Comparison of ENCODE assay signal across 15 mouse cellular contexts in the genomic region with DNA sequence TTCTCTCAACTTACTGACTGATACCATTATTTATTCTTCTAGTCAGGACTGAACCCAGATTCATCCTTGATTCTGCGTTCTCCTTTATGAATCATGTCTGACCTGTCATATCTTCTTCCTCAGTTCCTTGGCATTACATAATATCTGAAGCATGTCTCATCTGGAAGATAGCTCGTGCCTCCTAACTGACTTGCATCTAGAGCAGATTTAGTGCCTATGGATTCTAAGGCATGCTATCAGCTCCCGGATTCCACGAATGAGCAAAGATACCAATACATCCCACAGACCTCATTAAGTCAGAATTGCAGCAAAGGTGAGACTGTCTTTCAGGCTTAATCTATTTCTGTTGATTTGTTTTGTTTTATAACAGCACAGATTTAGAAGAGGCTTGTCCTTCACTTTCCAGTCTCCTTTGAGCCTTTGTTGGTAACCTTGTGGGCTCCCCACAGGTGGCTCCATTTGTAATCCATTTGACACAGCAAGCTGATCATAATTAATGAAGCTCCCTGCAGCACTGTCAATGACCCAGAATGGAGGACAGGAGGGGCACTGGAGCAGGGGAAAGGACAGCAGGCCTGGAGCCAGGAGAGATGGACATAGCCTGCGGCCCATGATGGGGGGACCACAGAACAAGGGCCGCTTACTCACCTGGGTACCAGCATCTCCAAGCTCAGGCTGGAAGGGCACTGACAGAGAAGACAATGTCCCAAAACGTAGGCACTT.
DNase-seq lines count a peak whose midpoint lies in the region; ATAC-seq lines count a peak whose summit lies in the region.
"Had no signal": no experiment of that assay in that cellular context is flagged by ENCODE, and none has a peak within 500 bp of the region (broad histone marks: within the 10 kb centered on the region; RNA-seq: fewer than 3 reads in every experiment).

No protein-coding gene starts in this region.

- 62% methylated on average over 7 of the region's 7 CpGs for WGBS in liver, embryonic 12.5 days (ENCODE audit: insufficient replicate concordance)

- H3K36me3 ChIP-seq in liver, embryonic 12.5 days: no peaks in the 10 kb centered on the region
- H3K36me3 ChIP-seq: embryonic facial prominence, embryonic 15.5 days; kidney, embryonic 15.5 days; limb, embryonic 10.5 days; neural tube, embryonic 12.5 days had no signal

- no peak for ATAC-seq in liver, embryonic 12.5 days
- ATAC-seq: inflammation-experienced regulatory T-cells, adult 6 months had no signal

- H3K9me3 ChIP-seq in liver, embryonic 12.5 days (replicated peaks): no peaks in the 10 kb centered on the region
- H3K9me3 ChIP-seq: embryonic facial prominence, embryonic 15.5 days; kidney, embryonic 15.5 days; limb, embryonic 10.5 days; neural tube, embryonic 12.5 days had no signal

- H3K4me3 ChIP-seq in liver, embryonic 12.5 days: no peak overlapping the region
- H3K4me3 ChIP-seq: embryonic facial prominence, embryonic 15.5 days; kidney, embryonic 15.5 days; limb, embryonic 10.5 days; neural tube, embryonic 12.5 days had no signal

- H3K27me3 ChIP-seq in liver, embryonic 12.5 days (replicated peaks): no peaks in the 10 kb centered on the region
- H3K27me3 ChIP-seq: embryonic facial prominence, embryonic 15.5 days; kidney, embryonic 15.5 days; neural tube, embryonic 12.5 days had no signal

- H3K27ac ChIP-seq in liver, embryonic 12.5 days: no peak overlapping the region
- H3K27ac ChIP-seq: embryonic facial prominence, embryonic 15.5 days; limb, embryonic 10.5 days; neural tube, embryonic 12.5 days had no signal

- no peaks in the 10 kb centered on the region for H3K4me1 ChIP-seq in liver, embryonic 12.5 days
- H3K4me1 ChIP-seq: kidney, embryonic 15.5 days; limb, embryonic 10.5 days; neural tube, embryonic 12.5 days had no signal

- intact Hi-C loops in left cerebral cortex, postnatal 4 days (cut with DNase I): no loop called here

- DNase-seq in heart, adult 11 months: peak; percentile 70
- DNase-seq in heart, adult 9 months (ENCODE audit: low spot score in 2 of 2): no peak
- DNase-seq in left cerebral cortex, postnatal 4 days: peak; percentile 32
- DNase-seq in left cerebral cortex, adult 11 months (ENCODE audit: low spot score): no peak
- DNase-seq in cerebellum, adult 18-20 months: peak; percentile 36 to 40
- DNase-seq in cerebellum, postnatal 10 days: peak; percentile 50 to 61
- DNase-seq: layer of hippocampus, postnatal 36 days; lung, postnatal 14 days; thymus, postnatal 14 days had no signal

- H3K4me2 ChIP-seq in liver, embryonic 12.5 days: no peak overlapping the region
- H3K4me2 ChIP-seq: embryonic facial prominence, embryonic 15.5 days; kidney, embryonic 15.5 days; neural tube, embryonic 12.5 days had no signal

- no peak overlapping the region for H3K9ac ChIP-seq in liver, embryonic 12.5 days
- H3K9ac ChIP-seq: embryonic facial prominence, embryonic 15.5 days; kidney, embryonic 15.5 days; neural tube, embryonic 12.5 days had no signal

Comparison
In these comparisons a context has a peak if more than half of its experiments do, and no peak if none do; other contexts are left out.
1. DNase-seq: peak in heart, adult 11 months (single experiment), left cerebral cortex, postnatal 4 days (single experiment), cerebellum, adult 18-20 months (2 of 2) and cerebellum, postnatal 10 days (2 of 2); none in heart, adult 9 months (0 of 2) and left cerebral cortex, adult 11 months (single experiment).